Mouse (Mus musculus) lung, postnatal 0 days (tissue): ENCODE results near the gene Tsc22d1.

ENCODE experiments used
- CTCF ChIP-seq: IDR thresholded peaks from 2 replicates; pipeline ENCODE4 v1.5.1; 2016; ENCODE audit warnings: antibody characterized with exemption, mild to moderate bottlenecking
- EP300 ChIP-seq: IDR thresholded peaks from 2 replicates; pipeline ENCODE4 v1.6.1; 2016; ENCODE audit warnings: antibody characterized with exemption, mild to moderate bottlenecking, control low read depth

- TF ChIP-seq EP300 (no peak), CTCF (no peak)
Measured at GRCm38 (mm10) chr14:76500036-76500435, 85.3 kb downstream of the Tsc22d1 start.
